Mouse (Mus musculus) limb, embryonic 14.5 days (tissue): Measurements from ENCODE around the gene Mfsd12. TPM values are rescaled to one million over a fixed set of nuclear protein-coding genes. Genes with fewer than 3 reads are reported as not detected.

ENCODE experiments used
- ATAC-seq: fragments of 200-750 bp; cut with Nextera tagmentation; 2 replicates; pipeline ENCODE4 v1.8.0; 2017; ENCODE audit warnings: low read depth, moderate number of reproducible peaks, moderate TSS enrichment; ENCODE audit not compliant: low FRiP score
- DNase-seq: peaks from one replicate; pipeline ENCODE4 v3.0.0-alpha.2; 2015; ENCODE audit warnings: low spot score
- H3K27ac ChIP-seq: fragments of 300-500 bp; sonication (generic); replicated peaks from 2 replicates; pipeline ENCODE4 v1.5.1; 2014; ENCODE audit warnings: low read depth, mild to moderate bottlenecking, low read length, moderate library complexity, mixed read lengths
- H3K27me3 ChIP-seq: fragments of 300-500 bp; sonication (generic); 2 replicates; pipeline ENCODE4 v1.6.1; 2014; ENCODE audit warnings: low read length, mixed read lengths; ENCODE audit not compliant: control insufficient read depth, insufficient read depth
- H3K36me3 ChIP-seq: fragments of 300-500 bp; sonication (generic); 2 replicates; pipeline ENCODE4 v1.6.1; 2014; ENCODE audit warnings: mild to moderate bottlenecking, low read length, moderate library complexity, mixed read lengths; ENCODE audit not compliant: control insufficient read depth, insufficient read depth
- H3K4me1 ChIP-seq: fragments of 300-500 bp; sonication (generic); 2 replicates; pipeline ENCODE4 v1.6.1; 2014; ENCODE audit warnings: antibody characterized with exemption, low read length, mixed read lengths; ENCODE audit not compliant: control insufficient read depth, insufficient read depth
- H3K4me2 ChIP-seq: fragments of 300-500 bp; sonication (generic); replicated peaks from 2 replicates; pipeline ENCODE4 v1.6.1; 2014; ENCODE audit warnings: low read depth, mild to moderate bottlenecking, low read length, moderate library complexity; ENCODE audit not compliant: severe bottlenecking
- H3K4me3 ChIP-seq: fragments of 300-500 bp; sonication (generic); replicated peaks from 2 replicates; pipeline ENCODE4 v1.5.1; 2014; ENCODE audit warnings: low read length
- H3K9ac ChIP-seq: fragments of 300-500 bp; sonication (generic); 2 replicates; pipeline ENCODE4 v1.6.1; 2014; ENCODE audit warnings: mild to moderate bottlenecking, low read depth, low read length, moderate library complexity; ENCODE audit not compliant: severe bottlenecking
- H3K9me3 ChIP-seq: fragments of 300-500 bp; sonication (generic); 2 replicates; pipeline ENCODE4 v1.6.1; 2016; ENCODE audit warnings: low read length; ENCODE audit not compliant: control insufficient read depth
- POLR2A ChIP-seq: fragments of 200-500 bp; IDR thresholded peaks from 2 replicates; pipeline ENCODE4 v1.8.0; 2012; ENCODE audit warnings: inconsistent platforms, mild to moderate bottlenecking, moderate library complexity, borderline replicate concordance; ENCODE audit not compliant: insufficient read depth, insufficient read length; ENCODE audit errors: extremely low read depth
- WGBS: fragments of 180-500 bp; shearing (Covaris S2); extraction: QIAGEN DNeasy Blood & Tissue Kit; methylation state at CpG from one replicate; pipeline ENCODE4 v1.1.7; 2014; 5-methylcytosine and 5-hydroxymethylcytosine counted together
- polyA plus RNA-seq, 2 experiments: library from polyadenylated mRNA; depleted of rRNA in 1 of 2; stranded (reverse) in 1 of 2; unstranded in 1 of 2; fragments of >200 nt; fragmentation: Nextera tagmentation in 1 of 2; extraction: Ambion mirVana in 1 of 2; gene quantifications; 2 replicates each; pipeline versions ENCODE4 v1.2.1 to v1.2.3; 2012 to 2014

Mfsd12 gene
- polyA plus RNA-seq, 2 experiments: 6.8 to 12.0 TPM

GRCm38 (mm10) chr10:81344421-81345161, 12.7 kb upstream of the Mfsd12 start:
- Histone ChIP-seq H3K4me2 (no peak overlapping the region), H3K9ac (no peak overlapping the region), H3K9me3 (no peaks in the 10 kb centered on the region), H3K4me3 (no peak overlapping the region), H3K27me3 (peaks cover 44% of the 10 kb centered on the region), H3K36me3 (peaks cover 21% of the 10 kb centered on the region), H3K4me1 (peaks cover 24% of the 10 kb centered on the region), H3K27ac (no peak overlapping the region)
- 48% methylated on average over 8 of the region's 8 CpGs for WGBS
- ATAC-seq: no peak
- no peak for DNase-seq
- no peak for TF ChIP-seq POLR2A

- H3K27ac ChIP-seq: no peak overlapping the region
- H3K4me3 ChIP-seq: no peak overlapping the region
- no peak for DNase-seq
- no peak for ATAC-seq
- peaks cover 44% of the 10 kb centered on the region for H3K27me3 ChIP-seq
- no peaks in the 10 kb centered on the region for H3K9me3 ChIP-seq
- no peak for TF ChIP-seq POLR2A
- peaks cover 21% of the 10 kb centered on the region for H3K36me3 ChIP-seq
- WGBS: 89% methylated on average over 4 of the region's 4 CpGs
- no peak overlapping the region for H3K9ac ChIP-seq
- no peak overlapping the region for H3K4me2 ChIP-seq
- peaks cover 26% of the 10 kb centered on the region for H3K4me1 ChIP-seq
These were observed 12.1 kb upstream of the Mfsd12 start for GRCm38 (mm10) chr10:81345162-81345534.

GRCm38 (mm10) chr10:81346453-81347067, 10.7 kb upstream of the Mfsd12 start:
- ATAC-seq (no peak), DNase-seq (peak; percentile 56)
- Histone ChIP-seq H3K4me3 (peak overlapping the region; percentile 27), H3K9me3 (no peaks in the 10 kb centered on the region), H3K4me1 (peaks cover 26% of the 10 kb centered on the region), H3K36me3 (peaks cover 21% of the 10 kb centered on the region), H3K27me3 (peaks cover 36% of the 10 kb centered on the region), H3K9ac (peak overlapping the region; percentile 26; the same call in 1 of the 2 replicates), H3K4me2 (peak overlapping the region; percentile 50), H3K27ac (no peak overlapping the region)
- 11% methylated on average over 39 of the region's 55 CpGs for WGBS
- no peak for TF ChIP-seq POLR2A

GRCm38 (mm10) chr10:81349146-81349545, 8.1 kb upstream of the Mfsd12 start:
- Histone ChIP-seq H3K36me3 (peaks cover 21% of the 10 kb centered on the region), H3K27me3 (peaks cover 11% of the 10 kb centered on the region), H3K27ac (no peak overlapping the region), H3K4me3 (peak overlapping the region; percentile 78), H3K9ac (peak overlapping the region; percentile 80), H3K4me1 (peaks cover 20% of the 10 kb centered on the region), H3K9me3 (no peaks in the 10 kb centered on the region), H3K4me2 (peak overlapping the region; percentile 93)
- no peak for ATAC-seq
- DNase-seq: peak; percentile 43
- TF ChIP-seq POLR2A: no peak
- WGBS: 2% methylated on average over 11 of the region's 12 CpGs

- Histone ChIP-seq H3K27me3 (peaks cover 4% of the 10 kb centered on the region), H3K9ac (peak overlapping the region; percentile 80), H3K4me2 (peak overlapping the region; percentile 93), H3K4me1 (peaks cover 20% of the 10 kb centered on the region), H3K27ac (peak overlapping the region; percentile 70), H3K9me3 (no peaks in the 10 kb centered on the region), H3K4me3 (peak overlapping the region; percentile 78), H3K36me3 (peaks cover 21% of the 10 kb centered on the region)
- no peak for ATAC-seq
- WGBS: 1% methylated on average over 24 of the region's 29 CpGs
- TF ChIP-seq POLR2A: no peak
- no peak for DNase-seq
These were observed 7.3 kb upstream of the Mfsd12 start for GRCm38 (mm10) chr10:81349961-81350350.
